Mouse (Mus musculus) adrenal gland (tissue): ENCODE results near the gene 2610318N02Rik.

Source experiments
- intact Hi-C: fragments of 180-260 bp; cut with DNase I; formaldehyde crosslinking; loops from one replicate; pipeline ENCODE4 v1.15.1; 2025

2610318N02Rik gene

GRCm38 (mm10) chr16:17110771-17111743, 13.9 kb downstream of the 2610318N02Rik start, which contains the start of gene Ppil2:
TSS of gene Ppil2 (minus strand) at chr16:17111257.
- intact Hi-C loops = no loop called here

GRCm38 (mm10) chr16:17104600-17104999, 20.4 kb downstream of the 2610318N02Rik start:
- intact Hi-C loops = no loop called here

GRCm38 (mm10) chr16:17102630-17103220, 22.2 kb downstream of the 2610318N02Rik start:
- intact Hi-C loops = no loop called here

GRCm38 (mm10) chr16:17096938-17097337, 28.0 kb downstream of the 2610318N02Rik start:
- intact Hi-C loops = no loop called here

- intact Hi-C loops = no loop called here
Measured at GRCm38 (mm10) chr16:17088346-17088745, 36.6 kb downstream of the 2610318N02Rik start.

GRCm38 (mm10) chr16:17086669-17087193, 38.2 kb downstream of the 2610318N02Rik start:
- intact Hi-C loops = no loop called here

GRCm38 (mm10) chr16:17086241-17086640, 38.7 kb downstream of the 2610318N02Rik start:
- intact Hi-C loops = no loop called here

- intact Hi-C loops = no loop called here
Measured at GRCm38 (mm10) chr16:17085636-17086035, 39.3 kb downstream of the 2610318N02Rik start.

GRCm38 (mm10) chr16:17082121-17082792, 42.7 kb downstream of the 2610318N02Rik start:
- intact Hi-C loops = no loop called here

GRCm38 (mm10) chr16:17078101-17078500, 46.9 kb downstream of the 2610318N02Rik start:
- intact Hi-C loops = no loop called here

GRCm38 (mm10) chr16:17076869-17077268, 48.1 kb downstream of the 2610318N02Rik start:
- intact Hi-C loops = no loop called here

GRCm38 (mm10) chr16:17076301-17076700, 48.7 kb downstream of the 2610318N02Rik start:
- intact Hi-C loops = no loop called here

GRCm38 (mm10) chr16:17073000-17073399, 52.0 kb downstream of the 2610318N02Rik start:
- intact Hi-C loops = no loop called here

- intact Hi-C loops = no loop called here
Measured at GRCm38 (mm10) chr16:17070716-17071115, 54.3 kb downstream of the 2610318N02Rik start.

- intact Hi-C loops = no loop called here
Measured at GRCm38 (mm10) chr16:17069511-17070443, 55.2 kb downstream of the 2610318N02Rik start, which contains the start of gene Ypel1. TSS of gene Ypel1 (plus strand) at chr16:17069696.

- intact Hi-C loops = no loop called here
Measured at GRCm38 (mm10) chr16:17067552-17067951, 57.4 kb downstream of the 2610318N02Rik start.
